Mouse (Mus musculus) thymus, adult 2 months (tissue): ENCODE measurements around the gene Trim8.

Experiments used
- CTCF ChIP-seq: fragments of 200-500 bp; IDR thresholded peaks from 2 replicates; pipeline ENCODE4 v1.5.1; 2012; ENCODE audit warnings: mild to moderate bottlenecking, control low read depth, low read length, moderate library complexity, borderline replicate concordance; ENCODE audit not compliant: control insufficient read depth, poor library complexity, insufficient read depth; ENCODE audit errors: extremely low read depth
- POLR2A ChIP-seq: fragments of 200-500 bp; IDR thresholded peaks from 2 replicates; pipeline ENCODE4 v1.6.1; 2012; ENCODE audit warnings: mild to moderate bottlenecking, low read length, control low read depth, moderate library complexity; ENCODE audit not compliant: control insufficient read depth, poor library complexity, insufficient read depth; ENCODE audit errors: extremely low read depth

DNA sequence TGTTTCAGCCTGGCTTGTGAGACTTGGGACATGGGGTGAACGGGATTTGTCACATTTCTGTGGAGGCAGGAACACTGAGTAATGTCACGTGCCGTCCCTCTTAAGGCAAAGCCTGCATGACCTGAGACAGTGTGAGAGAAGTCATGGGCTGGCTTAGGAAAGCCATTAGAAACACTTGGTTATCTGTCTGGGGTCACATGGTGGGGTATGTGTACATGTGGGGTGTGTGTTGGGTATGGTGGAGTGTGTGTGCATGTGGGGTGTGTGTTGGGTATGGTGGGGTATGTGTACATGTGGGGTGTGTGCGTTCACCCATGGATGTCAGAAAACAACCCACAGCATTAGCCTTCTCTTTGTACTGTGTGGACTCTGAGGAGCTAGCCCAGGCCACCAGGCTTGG is 48.9 kb downstream of the Trim8 start:
- TF ChIP-seq POLR2A (no peak), CTCF (no peak)
